Mouse (Mus musculus): ENCODE measurements around the gene Slc9a3r2.

Slc9a3r2 gene

GRCm38 (mm10) chr17:24636781-24637481 is 13.2 kb downstream of the Slc9a3r2 start:
- DNase-seq (ENCODE audit: low spot score) = no peak

- DNase-seq (ENCODE audit: low spot score) = no peak
Observed at GRCm38 (mm10) chr17:24635694-24636093, 14.4 kb downstream of the Slc9a3r2 start.

- DNase-seq (ENCODE audit: low spot score) = no peak
Observed at GRCm38 (mm10) chr17:24635024-24635423, 15.1 kb downstream of the Slc9a3r2 start.

- DNase-seq (ENCODE audit: low spot score) = no peak
Observed at GRCm38 (mm10) chr17:24633831-24634230, 16.3 kb downstream of the Slc9a3r2 start.

- no peak for DNase-seq (ENCODE audit: low spot score)
Observed at GRCm38 (mm10) chr17:24632813-24633449, 17.2 kb downstream of the Slc9a3r2 start.

GRCm38 (mm10) chr17:24632167-24632812 is 17.8 kb downstream of the Slc9a3r2 start, which contains the start of the genes Tsc2 and Nthl1:
Gene Tsc2 (minus strand): TSS chr17:24632630.
Gene Nthl1 (plus strand): TSS chr17:24632680.
- DNase-seq (ENCODE audit: low spot score) = peak; percentile 90

- no peak for DNase-seq (ENCODE audit: low spot score)
Observed at GRCm38 (mm10) chr17:24630072-24630471, 20.1 kb downstream of the Slc9a3r2 start.

- peak; percentile 90 for DNase-seq (ENCODE audit: low spot score)
Observed at GRCm38 (mm10) chr17:24628646-24629045, 21.5 kb downstream of the Slc9a3r2 start.

- DNase-seq (ENCODE audit: low spot score) = no peak
Observed at GRCm38 (mm10) chr17:24625472-24625871, 24.7 kb downstream of the Slc9a3r2 start.

GRCm38 (mm10) chr17:24617561-24618194 is 32.4 kb downstream of the Slc9a3r2 start:
- DNase-seq (ENCODE audit: low spot score) = no peak

GRCm38 (mm10) chr17:24610711-24611110 is 39.4 kb downstream of the Slc9a3r2 start:
- DNase-seq (ENCODE audit: low spot score) = no peak

- DNase-seq (ENCODE audit: low spot score) = no peak
Observed at GRCm38 (mm10) chr17:24608874-24609273, 41.3 kb downstream of the Slc9a3r2 start.

- no peak for DNase-seq (ENCODE audit: low spot score)
Observed at GRCm38 (mm10) chr17:24608370-24608769, 41.8 kb downstream of the Slc9a3r2 start.

- no peak for DNase-seq (ENCODE audit: low spot score)
Observed at GRCm38 (mm10) chr17:24604557-24604956, 45.6 kb downstream of the Slc9a3r2 start.

- DNase-seq (ENCODE audit: low spot score) = no peak
Observed at GRCm38 (mm10) chr17:24603961-24604360, 46.2 kb downstream of the Slc9a3r2 start.

GRCm38 (mm10) chr17:24600502-24600901 is 49.6 kb downstream of the Slc9a3r2 start:
- DNase-seq (ENCODE audit: low spot score) = no peak

GRCm38 (mm10) chr17:24597989-24598388 is 52.1 kb downstream of the Slc9a3r2 start:
- DNase-seq (ENCODE audit: low spot score) = no peak

GRCm38 (mm10) chr17:24596471-24597183 is 53.5 kb downstream of the Slc9a3r2 start:
- no peak for DNase-seq (ENCODE audit: low spot score)

- DNase-seq (ENCODE audit: low spot score) = no peak
Observed at GRCm38 (mm10) chr17:24596073-24596466, 54.1 kb downstream of the Slc9a3r2 start.

GRCm38 (mm10) chr17:24595126-24596072 is 54.7 kb downstream of the Slc9a3r2 start:
- DNase-seq (ENCODE audit: low spot score) = peak; percentile 13
